Mouse (Mus musculus) brain, embryonic 18.5 days (tissue): ENCODE measurements at regions not wholly inside any gene's neighbourhood (a gene's known extent, or its start where the extent isn't known, plus 50 kb on each side); places are given as distances from the start of the nearest gene placed in this dataset.
"Not testable (repeated sequence)": the region's sequence is repeated elsewhere in the genome, so short reads cannot be mapped to it uniquely, and the experiment has no call there.

ENCODE experiments used
- DNase-seq: peaks from one replicate; pipeline ENCODE4 v3.0.0-alpha.2; 2012; ENCODE audit warnings: low read depth, low spot score

GRCm38 (mm10) chr6:112564119-112564518, 74.4 kb upstream of the Oxtr start:
- not testable (repeated sequence) for DNase-seq

GRCm38 (mm10) chr6:112563659-112564058, 73.9 kb upstream of the Oxtr start:
- DNase-seq, result not testable (repeated sequence)

GRCm38 (mm10) chr6:112562039-112562438, 72.3 kb upstream of the Oxtr start:
- no peak for DNase-seq

GRCm38 (mm10) chr6:112561568-112561967, 71.8 kb upstream of the Oxtr start:
- DNase-seq, result peak; percentile 12

- DNase-seq, result no peak
Observed at GRCm38 (mm10) chr6:112559549-112559948, 69.8 kb upstream of the Oxtr start.

GRCm38 (mm10) chr6:112557516-112557915, 67.8 kb upstream of the Oxtr start:
- DNase-seq, result no peak

GRCm38 (mm10) chr6:112556401-112557165, 66.8 kb upstream of the Oxtr start:
- DNase-seq, result no peak

GRCm38 (mm10) chr6:112554091-112554490, 64.3 kb upstream of the Oxtr start:
- no peak for DNase-seq

- DNase-seq, result no peak
Observed at GRCm38 (mm10) chr6:112553231-112553920, 63.6 kb upstream of the Oxtr start.

GRCm38 (mm10) chr6:112552560-112552959, 62.8 kb upstream of the Oxtr start:
- DNase-seq, result no peak

- DNase-seq, result no peak
Observed at GRCm38 (mm10) chr6:112551298-112551697, 61.6 kb upstream of the Oxtr start.

- DNase-seq, result no peak
Observed at GRCm38 (mm10) chr6:112547251-112547650, 57.5 kb upstream of the Oxtr start.

- no peak for DNase-seq
Observed at GRCm38 (mm10) chr6:112546033-112546432, 56.3 kb upstream of the Oxtr start.

- no peak for DNase-seq
Observed at GRCm38 (mm10) chr6:112544315-112544714, 54.6 kb upstream of the Oxtr start.

- DNase-seq, result no peak
Observed at GRCm38 (mm10) chr6:112542692-112543091, 52.9 kb upstream of the Oxtr start.
